Mouse (Mus musculus): Measurements from ENCODE around the gene Mllt6. TPM values are rescaled to one million over a fixed set of nuclear protein-coding genes. Genes with fewer than 3 reads are reported as not detected.
A peak's percentile ranks its signal among the peaks of the same experiment; 100 is the strongest.
"Not testable (repeated sequence)": the region's sequence is repeated elsewhere in the genome, so short reads cannot be mapped to it uniquely, and the experiment has no call there.

The Mllt6 gene
- polyA plus RNA-seq, 1 experiment from 2014 or later = 5.2 TPM

DNA sequence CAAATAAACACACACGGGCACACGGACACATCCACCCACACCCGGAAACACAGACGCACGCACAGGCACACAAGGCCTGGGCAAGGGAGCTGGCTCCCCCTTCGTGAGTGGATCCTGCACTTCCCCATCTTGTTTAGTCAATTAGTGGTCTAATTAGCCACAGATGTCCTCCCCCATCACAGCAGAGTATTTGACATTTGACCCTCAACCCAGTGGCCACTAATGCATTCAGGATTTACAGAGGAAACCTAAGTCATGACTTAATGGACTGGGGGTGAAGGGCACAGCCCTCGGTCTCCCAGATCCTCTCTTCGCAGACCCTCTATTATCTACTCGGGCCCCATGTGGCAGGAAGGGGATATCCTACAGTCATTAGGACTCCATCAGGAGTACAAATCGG, 70.5 kb downstream of the Mllt6 start:
- Histone ChIP-seq H3K4me3 (ENCODE audit: low read depth, low read length) (no peak overlapping the region), H3K27ac (ENCODE audit: low read depth) (no peak overlapping the region), H3K27me3 (ENCODE audit: insufficient read depth, low read length) (no peaks in the 10 kb centered on the region), H3K9ac (no peak overlapping the region), H3K36me3 (ENCODE audit: insufficient read depth) (peaks cover 35% of the 10 kb centered on the region; the same call in 1 of the 2 replicates), H3K9me3 (ENCODE audit: low read depth, low read length) (no peaks in the 10 kb centered on the region), H3K4me1 (ENCODE audit: insufficient read depth) (no peaks in the 10 kb centered on the region), H3K4me2 (no peak overlapping the region)
- no peak for TF ChIP-seq CTCF (IDR thresholded peaks at IDR 0.05; ENCODE audit: low read depth)
- DNase-seq (peak; percentile 23), ATAC-seq (ENCODE audit: insufficient read depth) (no peak)
- 32% methylated on average over 10 of the region's 10 CpGs for WGBS

DNA sequence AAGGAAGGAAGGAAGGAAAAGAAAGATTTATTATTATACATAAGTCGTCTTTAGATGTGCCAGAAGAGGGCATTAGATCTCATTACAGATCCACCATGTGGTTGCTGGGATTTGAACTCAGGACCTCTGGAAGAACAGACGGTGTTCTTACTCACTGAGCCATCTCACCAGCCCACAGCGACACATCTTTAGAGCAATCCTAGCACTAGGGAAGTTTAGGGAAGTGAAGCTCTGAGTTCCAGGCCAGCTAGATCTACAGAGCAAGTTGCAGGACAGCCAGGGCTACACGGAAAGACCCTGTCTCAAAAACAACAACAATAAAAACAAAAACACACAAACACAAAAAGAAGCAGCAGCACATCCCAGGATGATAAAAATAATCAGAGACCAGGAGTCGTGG, 71.6 kb downstream of the Mllt6 start:
- WGBS = 87% methylated on average over 5 of the region's 5 CpGs
- not testable (repeated sequence) for H3K4me1 ChIP-seq (ENCODE audit: insufficient read depth); DNase-seq

More for the DNA sequence above, 71.6 kb downstream of the Mllt6 start:
- ATAC-seq (ENCODE audit: insufficient read depth); H3K27ac ChIP-seq (ENCODE audit: low read depth); H3K4me3 ChIP-seq (ENCODE audit: low read depth, low read length); H3K27me3 ChIP-seq (ENCODE audit: insufficient read depth, low read length); H3K4me2 ChIP-seq; H3K9me3 ChIP-seq (ENCODE audit: low read depth, low read length); H3K9ac ChIP-seq: not testable (repeated sequence)
- H3K36me3 ChIP-seq (ENCODE audit: insufficient read depth) = peaks cover 25% of the 10 kb centered on the region; the same call in 1 of the 2 replicates

Small RNA genes lying within 50 kb of the gene (microRNA-seq; reads per million reads assigned to microRNA genes)
- not detected for gene Gm24158 (ENCODE audit: borderline number of aligned reads)
- not detected for gene Mir6927 (ENCODE audit: borderline number of aligned reads)

Other genes with a start within 250 kb of the Mllt6 start
- 7.0 and 7.9 TPM in 2 replicates for gene Arhgap23, start 247.9 kb upstream of the Mllt6 start, polyA plus RNA-seq (2014; fragmentation: Nextera tagmentation; extraction: Ambion mirVana)
- gene 4933428G20Rik, start 163.1 kb upstream of the Mllt6 start, polyA plus RNA-seq (2014; fragmentation: Nextera tagmentation; extraction: Ambion mirVana) = 0.13 and 0.23 TPM in 2 replicates
- 0.68 and 0.70 TPM in 2 replicates for gene Srcin1, start 87.2 kb upstream of the Mllt6 start, polyA plus RNA-seq (2014; fragmentation: Nextera tagmentation; extraction: Ambion mirVana)
- gene Epop, start 33.7 kb upstream of the Mllt6 start, polyA plus RNA-seq (2014; fragmentation: Nextera tagmentation; extraction: Ambion mirVana) = 6.1 and 7.4 TPM in 2 replicates
- 27.1 and 35.3 TPM in 2 replicates for gene Cisd3, start 22.4 kb downstream of the Mllt6 start, polyA plus RNA-seq (2014; fragmentation: Nextera tagmentation; extraction: Ambion mirVana)
- gene Pcgf2, start 37.1 kb downstream of the Mllt6 start, polyA plus RNA-seq (2014; fragmentation: Nextera tagmentation; extraction: Ambion mirVana) = 16.0 and 19.7 TPM in 2 replicates
- gene Psmb3, start 40.0 kb downstream of the Mllt6 start, polyA plus RNA-seq (2014; fragmentation: Nextera tagmentation; extraction: Ambion mirVana) = 496 and 514 TPM in 2 replicates
- 1.3 and 2.3 TPM in 2 replicates for gene Pip4k2b, start 81.3 kb downstream of the Mllt6 start, polyA plus RNA-seq (2014; fragmentation: Nextera tagmentation; extraction: Ambion mirVana)
- 13.3 and 14.2 TPM in 2 replicates for gene Cwc25, start 103.1 kb downstream of the Mllt6 start, polyA plus RNA-seq (2014; fragmentation: Nextera tagmentation; extraction: Ambion mirVana)
- 0.32 TPM in 1 of 2 replicates, not detected in the other for gene 1700001P01Rik, start 112.5 kb downstream of the Mllt6 start, polyA plus RNA-seq (2014; fragmentation: Nextera tagmentation; extraction: Ambion mirVana)
- gene Rpl23, start 119.0 kb downstream of the Mllt6 start, polyA plus RNA-seq (2014; fragmentation: Nextera tagmentation; extraction: Ambion mirVana) = 663 and 721 TPM in 2 replicates
- 110 and 123 TPM in 2 replicates for gene Lasp1, start 135.6 kb downstream of the Mllt6 start, polyA plus RNA-seq (2014; fragmentation: Nextera tagmentation; extraction: Ambion mirVana)
- gene B230217C12Rik, start 177.4 kb downstream of the Mllt6 start, polyA plus RNA-seq (2014; fragmentation: Nextera tagmentation; extraction: Ambion mirVana) = 6.1 and 6.8 TPM in 2 replicates
- gene Fbxo47, start 220.7 kb downstream of the Mllt6 start, polyA plus RNA-seq (2014; fragmentation: Nextera tagmentation; extraction: Ambion mirVana) = 0.84 and 0.85 TPM in 2 replicates